Mouse (Mus musculus) MEL (cell line): ENCODE measurements around the gene BC051019. TPM values are rescaled to one million over a fixed set of nuclear protein-coding genes. Genes with fewer than 3 reads are reported as not detected.

ENCODE experiments used
- DNase-seq: peaks from one replicate; pipeline ENCODE4 v3.0.0; 2011; ENCODE audit warnings: low read depth, low spot score
- H3K27ac ChIP-seq: 2 replicates; pipeline ENCODE4 v1.5.1; 2012; ENCODE audit warnings: low read depth, mild to moderate bottlenecking, control low read depth, low read length, moderate library complexity; ENCODE audit not compliant: control insufficient read depth
- H3K27me3 ChIP-seq, 2 experiments: fragments of 150-350 bp in 1 of 2; sonication (generic) in 1 of 2; 2 replicates each; pipeline ENCODE4 v1.6.1; 2012; ENCODE audit warnings: low read length in 2 of 2, mild to moderate bottlenecking in 2 of 2, improper control_type of control experiment in 1 of 2, moderate library complexity in 1 of 2; ENCODE audit not compliant: insufficient read depth in 2 of 2, control insufficient read depth in 1 of 2
- H3K36me3 ChIP-seq, 2 experiments: 2 replicates each; pipeline ENCODE4 v1.6.1; 2012 to 2014; ENCODE audit warnings: low read length in 2 of 2, improper control_type of control experiment in 1 of 2, inconsistent platforms in 1 of 2, mild to moderate bottlenecking in 1 of 2; ENCODE audit not compliant: insufficient read depth in 2 of 2, control insufficient read depth in 1 of 2
- H3K4me1 ChIP-seq, 2 experiments: fragments of 150-350 bp in 1 of 2; sonication (generic) in 1 of 2; 2 replicates each; pipeline ENCODE4 v1.6.1; 2012; ENCODE audit warnings: low read length in 2 of 2, improper control_type of control experiment in 1 of 2, mild to moderate bottlenecking in 1 of 2; ENCODE audit not compliant: insufficient read depth in 2 of 2, control insufficient read depth in 1 of 2
- H3K4me3 ChIP-seq, 2 experiments: fragments of 150-350 bp in 1 of 2; sonication (generic) in 1 of 2; 2 replicates each; pipeline ENCODE4 v1.5.1; 2012; ENCODE audit warnings: low read depth in 2 of 2, low read length in 2 of 2, mild to moderate bottlenecking in 2 of 2, moderate library complexity in 2 of 2, control low read depth in 1 of 2, improper control_type of control experiment in 1 of 2; ENCODE audit not compliant: control insufficient read depth in 1 of 2, insufficient read depth in 1 of 2
- H3K79me2 ChIP-seq: 2 replicates; pipeline ENCODE4 v1.6.1; 2012; ENCODE audit warnings: mild to moderate bottlenecking, low read length, moderate library complexity; ENCODE audit not compliant: control insufficient read depth, poor library complexity, insufficient read depth
- H3K9ac ChIP-seq: 2 replicates; pipeline ENCODE4 v1.6.1; 2012; ENCODE audit warnings: low read depth, mild to moderate bottlenecking, control low read depth, low read length, moderate library complexity; ENCODE audit not compliant: control insufficient read depth, poor library complexity, severe bottlenecking
- H3K9me3 ChIP-seq: fragments of 150-350 bp; sonication (generic); replicated peaks from 2 replicates; pipeline ENCODE4 v1.6.1; 2012; ENCODE audit warnings: mild to moderate bottlenecking, low read length, improper control_type of control experiment, moderate library complexity; ENCODE audit not compliant: insufficient read depth
- CTCF ChIP-seq, 3 experiments: IDR thresholded peaks in 2 of 3; conservative IDR thresholded peaks in 1 of 3; 2 replicates each; pipeline ENCODE4 v1.5.1; 2011 to 2012; ENCODE audit warnings: low read length in 3 of 3, low read depth in 2 of 3, mild to moderate bottlenecking in 2 of 3, improper control_type of control experiment in 1 of 3, inconsistent platforms in 1 of 3, mixed read lengths in 1 of 3, moderate library complexity in 1 of 3; ENCODE audit not compliant: control insufficient read depth in 1 of 3, insufficient read depth in 1 of 3, poor library complexity in 1 of 3, severe bottlenecking in 1 of 3
- ETS1 ChIP-seq: IDR thresholded peaks from 2 replicates; pipeline ENCODE4 v1.6.1; 2012; ENCODE audit warnings: low read depth, mild to moderate bottlenecking, inconsistent platforms, low read length, improper control_type of control experiment, moderate library complexity
- MAX ChIP-seq: IDR thresholded peaks from 2 replicates; pipeline ENCODE4 v1.6.1; 2011; ENCODE audit warnings: low read length, improper control_type of control experiment
- MAZ ChIP-seq: IDR thresholded peaks from 2 replicates; pipeline ENCODE4 v1.6.1; 2012; ENCODE audit warnings: low read depth, mild to moderate bottlenecking, inconsistent platforms, low read length, improper control_type of control experiment
- MEF2A ChIP-seq: IDR thresholded peaks from 2 replicates; pipeline ENCODE4 v1.6.1; 2014; ENCODE audit warnings: low read depth, mild to moderate bottlenecking, inconsistent platforms, low read length, improper control_type of control experiment; ENCODE audit not compliant: poor library complexity, insufficient replicate concordance, severe bottlenecking; ENCODE audit errors: extremely low read depth
- MXI1 ChIP-seq: IDR thresholded peaks from 2 replicates; pipeline ENCODE4 v1.6.1; 2011; ENCODE audit warnings: mild to moderate bottlenecking, low read depth, low read length, improper control_type of control experiment
- POLR2AphosphoS2 ChIP-seq: IDR thresholded peaks from 2 replicates; pipeline ENCODE4 v1.6.1; 2011; ENCODE audit warnings: low read length, improper control_type of control experiment
- POLR2AphosphoS5 ChIP-seq: IDR thresholded peaks from 2 replicates; pipeline ENCODE4 v1.6.1; 2012; ENCODE audit warnings: low read depth, borderline replicate concordance, mild to moderate bottlenecking, inconsistent platforms, low read length, moderate library complexity, mixed read lengths
- RAD21 ChIP-seq: IDR thresholded peaks from 2 replicates; pipeline ENCODE4 v1.6.1; 2011; ENCODE audit warnings: mild to moderate bottlenecking, low read depth, low read length, improper control_type of control experiment
- RCOR1 ChIP-seq: IDR thresholded peaks from 2 replicates; pipeline ENCODE4 v1.6.1; 2012; ENCODE audit warnings: low read depth, mild to moderate bottlenecking, inconsistent platforms, low read length, improper control_type of control experiment
- SIN3A ChIP-seq: IDR thresholded peaks from 2 replicates; pipeline ENCODE4 v1.6.1; 2012; ENCODE audit warnings: low read length, improper control_type of control experiment, inconsistent platforms
- SMC3 ChIP-seq: IDR thresholded peaks from 2 replicates; pipeline ENCODE4 v1.6.1; 2011; ENCODE audit warnings: low read depth, low read length, improper control_type of control experiment
- TAL1 ChIP-seq: IDR thresholded peaks from 2 replicates; pipeline ENCODE4 v1.6.1; 2012; ENCODE audit warnings: mild to moderate bottlenecking, inconsistent platforms, low read length, moderate library complexity, mixed read lengths
- TBP ChIP-seq: IDR thresholded peaks from 2 replicates; pipeline ENCODE4 v1.8.0; 2011; ENCODE audit warnings: low read depth, low read length, improper control_type of control experiment
- UBTF ChIP-seq: IDR thresholded peaks from 2 replicates; pipeline ENCODE4 v1.6.1; 2012; ENCODE audit warnings: low read depth, mild to moderate bottlenecking, inconsistent platforms, low read length, improper control_type of control experiment, moderate library complexity, borderline replicate concordance; ENCODE audit not compliant: insufficient read depth
- USF1 ChIP-seq: IDR thresholded peaks from 2 replicates; pipeline ENCODE4 v1.6.1; 2014; ENCODE audit warnings: low read depth, mild to moderate bottlenecking, inconsistent platforms, low read length, improper control_type of control experiment, moderate library complexity
- ZNF384 ChIP-seq: IDR thresholded peaks from 2 replicates; pipeline ENCODE4 v1.6.1; 2012; ENCODE audit warnings: low read depth, mild to moderate bottlenecking, inconsistent platforms, low read length, improper control_type of control experiment
- polyA plus RNA-seq, 2 experiments: library from polyadenylated mRNA; stranded (reverse) in 1 of 2; unstranded in 1 of 2; fragments of >175 nt in 1 of 2; fragments of >200 nt in 1 of 2; gene quantifications; 2 replicates each; pipeline versions ENCODE4 v1.2.1 to v1.2.4; 2012; ENCODE audit warnings: low replicate concordance in 2 of 2, low read depth in 1 of 2; ENCODE audit not compliant: insufficient read length in 2 of 2, insufficient read depth in 1 of 2, missing spikeins in 1 of 2
- total RNA-seq: library from RNA; depleted of rRNA; stranded (reverse); fragments of 300-350 nt; gene quantifications from 2 replicates; pipeline ENCODE4 v1.2.3, GENCODE M21; 2012

BC051019 gene
- total and polyA plus RNA-seq, 3 experiments: 0.39 TPM; not detected in 2

DNA sequence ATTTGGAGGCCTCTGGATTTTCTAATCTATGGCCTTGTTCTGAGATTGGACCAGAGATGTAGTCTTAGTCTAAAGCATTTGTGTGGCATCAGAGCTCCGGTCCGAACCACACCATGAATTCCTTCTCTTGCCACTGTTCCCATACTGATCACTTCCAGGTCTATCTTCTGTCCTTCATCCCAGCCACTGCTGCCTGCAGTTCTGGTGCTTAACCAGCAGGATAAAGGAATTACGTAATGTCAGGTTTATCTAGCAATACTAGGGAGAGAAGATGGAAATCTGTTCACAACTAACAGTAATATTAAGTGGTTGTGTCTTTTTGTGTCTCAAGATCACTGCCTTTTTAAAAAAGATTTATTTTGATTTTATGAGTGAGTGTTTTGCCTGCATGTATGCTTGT is 33.5 kb downstream of the BC051019 start:
- no peaks in the 10 kb centered on the region for H3K27me3 ChIP-seq
- DNase-seq: no peak
- no peaks in the 10 kb centered on the region for H3K9me3 ChIP-seq
- H3K4me3 ChIP-seq: no peak overlapping the region
- H3K9ac ChIP-seq: no peak overlapping the region
- no peaks in the 10 kb centered on the region for H3K79me2 ChIP-seq
- peaks cover 0 to 7% of the 10 kb centered on the region in 2 experiments; a peak in 2 of 4 replicates for H3K4me1 ChIP-seq
- TF ChIP-seq ETS1: no peak
- no peak for TF ChIP-seq SMC3
- no peak for TF ChIP-seq POLR2AphosphoS5
- TF ChIP-seq CTCF (IDR thresholded peaks at IDR 0.05 in 2 of 3, conservative IDR thresholded peaks at IDR 0.05 in 1 of 3; ENCODE audit: control insufficient read depth in 1 of 3, insufficient read depth in 1 of 3, low read depth in 2 of 3, low read length in 3 of 3, poor library complexity in 1 of 3, severe bottlenecking in 1 of 3): no peak
- no peak for TF ChIP-seq POLR2AphosphoS2
- TF ChIP-seq, all 39 proteins: peak for 0
- no peaks in the 10 kb centered on the region; a peak in 1 of 4 replicates for H3K36me3 ChIP-seq
- no peak overlapping the region for H3K27ac ChIP-seq

- no peak for TF ChIP-seq ZNF384
- TF ChIP-seq POLR2AphosphoS5: no peak
- no peak for TF ChIP-seq UBTF
- no peak for TF ChIP-seq USF1
- TF ChIP-seq CTCF (IDR thresholded peaks at IDR 0.05 in 2 of 3, conservative IDR thresholded peaks at IDR 0.05 in 1 of 3; ENCODE audit: control insufficient read depth in 1 of 3, insufficient read depth in 1 of 3, low read depth in 2 of 3, low read length in 3 of 3, poor library complexity in 1 of 3, severe bottlenecking in 1 of 3): no peak
- TF ChIP-seq MAZ: no peak
- no peak for TF ChIP-seq RCOR1
- TF ChIP-seq MAX: no peak
- no peak for TF ChIP-seq MEF2A
- no peak for TF ChIP-seq RAD21
- TF ChIP-seq ETS1: no peak
- TF ChIP-seq TBP: no peak
- no peak for TF ChIP-seq MXI1
- TF ChIP-seq TAL1: no peak
- TF ChIP-seq SIN3A: no peak
- H3K36me3 ChIP-seq: no peaks in the 10 kb centered on the region; a peak in 1 of 4 replicates
- no peak overlapping the region for H3K4me3 ChIP-seq
- no peaks in the 10 kb centered on the region for H3K9me3 ChIP-seq
- DNase-seq: no peak
- H3K27me3 ChIP-seq: no peaks in the 10 kb centered on the region
- no peak overlapping the region for H3K27ac ChIP-seq
- no peak overlapping the region for H3K9ac ChIP-seq
- no peaks in the 10 kb centered on the region for H3K79me2 ChIP-seq
- peaks cover 0 to 7% of the 10 kb centered on the region in 2 experiments; a peak in 2 of 4 replicates for H3K4me1 ChIP-seq
Observed at GRCm38 (mm10) chr7:109686585-109687128, 37.0 kb downstream of the BC051019 start.
